Mouse (Mus musculus) mouse trophoblast stem cell (cell line): Measurements from ENCODE around the gene Gm2974.
"Not testable (repeated sequence)": the region's sequence is repeated elsewhere in the genome, so short reads cannot be mapped to it uniquely, and the experiment has no call there.

ENCODE experiments used
- in situ Hi-C, 2 experiments: fragments of 300-500 bp; cut with MseI, MboI; formaldehyde crosslinking; loops; 2 replicates in 1 of 2; 3 replicates in 1 of 2; pipeline ENCODE4 v1.15.1; 2025

The Gm2974 gene

DNA sequence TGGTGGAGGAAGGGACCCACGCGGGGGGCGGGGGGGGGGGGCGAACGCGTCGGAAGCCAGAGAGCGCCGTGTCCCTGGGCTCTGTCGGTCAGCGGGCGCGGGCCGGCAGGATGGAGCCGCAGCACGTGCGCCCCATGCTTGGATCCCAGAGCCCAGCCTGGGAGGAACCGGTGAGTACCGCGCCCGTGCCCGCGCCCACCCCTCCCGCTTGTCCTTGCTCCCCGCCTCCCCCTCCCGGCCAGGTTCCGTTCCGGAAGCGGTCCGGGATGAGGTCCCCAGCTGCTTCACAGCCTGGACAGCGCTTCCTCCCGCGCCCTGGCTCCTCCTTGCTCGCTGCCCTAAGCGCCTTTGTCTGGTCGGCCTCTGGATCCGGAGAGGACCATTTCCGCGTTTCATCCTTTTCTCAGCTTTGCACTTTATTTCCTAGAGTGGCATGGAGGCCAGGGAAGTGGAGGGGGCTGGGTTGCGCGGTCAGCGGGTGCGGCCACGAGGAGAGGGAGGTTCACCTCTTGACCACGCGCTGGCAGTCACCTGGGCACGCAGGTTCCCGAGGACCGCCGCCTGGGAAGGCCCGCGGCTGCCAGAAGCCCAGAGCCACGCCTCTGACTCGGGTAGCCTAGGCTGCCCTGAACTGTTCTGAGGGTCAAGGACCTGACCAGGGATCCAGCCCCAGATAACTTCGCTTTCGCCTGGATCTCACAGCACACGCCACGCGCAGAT is at the start of gene Gm2974:
TSS of gene Gm2974 (plus strand) at position 86 of the 720 bp plus-strand sequence.
- in situ Hi-C loops, result not testable (repeated sequence)

- in situ Hi-C loops, result not testable (repeated sequence)
Measured at GRCm38 (mm10) chr14:4141646-4142045, 40.7 kb upstream of the Gm2974 start.

DNA sequence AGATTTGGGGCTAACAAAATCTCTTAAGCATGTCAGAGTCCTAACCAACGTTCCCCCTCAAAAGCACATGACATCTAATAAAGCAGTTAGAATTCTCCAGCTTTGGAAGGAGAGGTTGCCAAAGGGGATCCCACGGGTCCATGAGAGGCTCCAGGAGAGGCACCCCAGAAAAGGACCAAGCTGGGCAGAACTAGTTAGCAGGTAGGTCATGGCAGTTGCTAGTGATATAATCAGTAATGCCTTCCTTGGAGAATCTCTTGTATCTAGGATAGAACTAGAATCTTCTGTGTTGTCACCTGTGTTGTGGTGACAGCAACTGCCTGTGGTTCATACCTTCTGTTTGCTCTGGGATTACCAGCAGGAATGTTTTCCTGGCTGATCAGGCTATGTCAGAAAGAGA is 17.6 kb upstream of the Gm2974 start, which contains the start of gene Gm3127:
TSS of gene Gm3127 (plus strand) at position 301 of the 400 bp plus-strand sequence.
- in situ Hi-C loops, result not testable (repeated sequence)

DNA sequence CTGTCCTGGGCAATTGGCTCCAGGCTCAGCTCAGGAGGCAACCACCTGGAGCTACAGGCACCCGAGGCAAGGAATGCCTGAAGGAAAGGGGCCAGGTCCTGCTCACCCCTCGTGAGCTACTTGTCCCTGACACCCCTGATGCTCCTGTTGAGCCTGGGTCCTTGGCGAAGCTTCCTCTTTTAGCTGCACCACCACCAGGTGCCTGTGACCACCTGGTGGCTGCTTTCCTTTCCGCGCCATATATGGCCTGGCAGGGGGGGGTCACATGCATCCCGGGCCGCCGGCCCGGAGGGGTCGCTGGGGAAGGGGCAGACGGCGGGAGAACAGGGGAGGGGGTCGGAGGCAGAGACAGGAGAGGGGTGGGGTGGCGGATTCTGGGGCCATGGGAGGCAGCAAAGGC is 346 bp upstream of the Gm2974 start:
- in situ Hi-C loops, result not testable (repeated sequence)

DNA sequence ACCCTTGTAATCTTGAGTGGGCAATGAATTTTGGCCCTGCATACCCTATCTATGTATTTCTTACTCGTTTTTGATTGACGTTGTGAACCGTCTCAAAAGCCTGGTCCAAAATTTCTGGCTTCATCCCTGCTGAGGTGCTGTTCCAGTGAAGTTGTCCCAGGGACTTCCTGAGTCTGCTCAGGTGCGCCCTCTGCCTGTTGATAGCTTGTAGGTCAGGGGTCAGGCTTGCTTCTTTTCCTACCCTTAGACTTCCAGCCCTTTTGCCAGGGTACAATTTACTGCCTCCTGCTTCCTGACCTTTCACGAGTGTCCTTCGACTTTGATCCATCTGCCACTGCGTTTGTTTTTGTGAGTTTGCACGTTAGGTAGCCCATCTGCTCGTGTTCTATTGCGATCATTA is 999 bp downstream of the Gm2974 start:
- in situ Hi-C loops, result not testable (repeated sequence)

- in situ Hi-C loops, result not testable (repeated sequence)
Measured at GRCm38 (mm10) chr14:4249331-4249730, 67.0 kb downstream of the Gm2974 start, which contains the start of gene Gm3138. TSS of gene Gm3138 (plus strand) at chr14:4249631.
